Mouse (Mus musculus): ENCODE results near the gene Eid1.

The Eid1 gene

DNA sequence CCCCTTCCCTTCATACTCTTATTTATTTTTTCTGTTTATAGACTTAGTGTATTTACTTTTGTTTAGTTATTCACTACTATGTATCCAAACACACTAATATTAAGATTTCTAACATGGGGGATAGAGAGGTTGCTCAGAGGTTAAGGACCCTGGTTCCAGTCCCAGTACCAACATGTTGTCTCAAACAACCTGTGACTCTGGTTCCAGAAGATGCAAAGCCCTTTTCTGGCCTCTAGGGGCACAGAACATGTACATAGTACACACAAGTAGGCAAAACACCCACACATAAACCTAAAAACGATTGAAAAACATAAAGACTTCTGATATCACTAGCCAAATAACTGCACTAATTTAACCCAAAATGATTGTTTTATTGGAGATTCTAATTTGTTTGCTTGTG lies 2.0 kb upstream of the Eid1 start:
- DNase-seq, result no peak

DNA sequence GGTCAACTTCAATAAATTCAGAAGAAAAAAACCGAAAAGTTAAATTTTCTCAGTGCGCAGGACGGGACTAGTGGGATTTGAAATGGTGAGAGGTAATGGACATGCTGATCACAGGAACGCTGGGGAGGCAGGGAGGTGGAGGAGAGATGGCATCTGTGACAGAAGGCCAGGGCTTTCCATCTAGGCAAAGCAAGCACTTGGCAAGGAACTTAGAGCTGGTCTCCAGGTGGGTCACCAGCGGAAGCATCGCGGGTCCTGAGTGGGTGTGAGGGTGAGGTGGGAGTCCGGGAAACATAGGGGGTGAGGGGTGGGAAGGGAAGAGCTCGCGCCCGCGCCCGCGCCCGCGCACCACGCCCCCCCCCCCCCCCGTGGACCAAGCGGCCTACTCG lies 333 bp upstream of the Eid1 start:
- no peak for DNase-seq

- DNase-seq, result no peak
Measured at GRCm38 (mm10) chr2:125681811-125682210, 8.9 kb downstream of the Eid1 start.

DNA sequence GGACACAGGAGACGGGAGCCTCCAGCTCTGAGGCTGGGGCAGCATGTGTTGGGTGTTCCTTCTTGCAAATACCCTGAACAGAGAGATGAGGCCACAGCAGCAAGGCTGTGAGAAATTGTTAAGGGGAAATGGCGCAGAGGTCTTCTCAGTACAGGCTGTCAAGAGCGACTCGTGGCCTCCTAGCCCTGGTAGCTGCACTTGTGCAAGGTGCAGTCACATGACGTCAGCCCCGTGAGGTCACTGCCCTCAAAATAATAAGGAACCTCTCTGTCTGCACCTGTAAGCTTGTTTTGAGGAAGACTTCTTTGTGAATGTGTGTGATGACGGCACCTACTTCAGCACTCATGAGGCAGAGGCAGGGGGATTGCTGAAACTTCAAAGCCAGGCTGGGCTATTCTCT lies 11.0 kb downstream of the Eid1 start:
- DNase-seq, result no peak

- DNase-seq, result no peak
Measured at GRCm38 (mm10) chr2:125684559-125685440, 11.9 kb downstream of the Eid1 start.

DNA sequence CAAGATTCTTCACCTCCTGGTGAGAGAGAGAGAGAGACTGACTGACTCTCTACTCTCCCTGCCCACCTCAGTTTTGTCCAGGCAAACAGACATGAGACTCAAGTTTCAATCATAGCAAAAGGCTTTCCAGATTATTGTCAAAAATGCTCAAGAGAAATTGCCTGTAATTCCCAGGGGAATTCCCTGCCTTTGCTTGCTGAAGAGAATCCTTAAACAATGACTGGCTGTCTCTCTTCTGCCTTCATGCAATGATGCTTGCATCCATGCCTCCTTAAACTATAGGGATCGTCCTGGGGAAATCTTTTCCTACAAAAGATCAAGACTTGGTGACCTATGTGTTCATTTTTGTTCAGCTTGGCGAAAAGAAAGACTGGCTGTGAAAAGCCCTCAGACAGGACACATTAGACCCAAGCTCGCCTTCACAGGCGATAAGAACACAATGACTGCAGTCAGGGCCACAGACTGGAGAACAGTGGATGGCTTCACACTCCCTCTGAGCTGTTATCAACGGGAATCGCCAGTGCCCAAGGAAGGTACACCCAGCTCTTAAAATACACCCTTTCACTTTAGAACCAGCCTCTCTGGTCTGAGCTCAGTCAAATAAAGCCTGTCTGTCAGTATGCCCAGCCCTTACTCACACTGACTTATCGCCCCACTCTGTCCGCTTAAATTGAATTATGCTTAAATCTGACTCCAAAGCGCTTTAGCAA lies 12.7 kb downstream of the Eid1 start:
- DNase-seq, result no peak

GRCm38 (mm10) chr2:125692010-125692409 lies 19.1 kb downstream of the Eid1 start:
- DNase-seq, result no peak

DNA sequence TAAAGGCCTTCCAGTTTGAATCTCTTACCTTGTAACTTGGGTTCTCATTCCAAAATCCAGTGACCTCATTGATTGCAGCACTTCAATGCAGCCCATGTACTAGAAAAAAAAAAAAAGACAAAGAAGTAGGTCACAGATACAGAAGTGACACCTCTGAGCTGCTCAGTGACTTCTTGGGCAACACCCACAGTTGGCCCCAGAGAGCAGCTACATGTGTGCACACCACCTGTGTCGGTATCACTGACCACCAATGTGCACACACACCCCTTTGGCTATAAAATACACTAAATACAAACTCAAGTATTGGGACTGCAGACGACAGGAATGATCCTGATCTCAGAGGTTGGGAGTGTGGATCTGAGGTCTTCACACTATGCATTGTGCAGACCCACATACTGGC lies 21.9 kb downstream of the Eid1 start:
- no peak for DNase-seq

- no peak for DNase-seq
Measured at GRCm38 (mm10) chr2:125696219-125696618, 23.3 kb downstream of the Eid1 start.

DNA sequence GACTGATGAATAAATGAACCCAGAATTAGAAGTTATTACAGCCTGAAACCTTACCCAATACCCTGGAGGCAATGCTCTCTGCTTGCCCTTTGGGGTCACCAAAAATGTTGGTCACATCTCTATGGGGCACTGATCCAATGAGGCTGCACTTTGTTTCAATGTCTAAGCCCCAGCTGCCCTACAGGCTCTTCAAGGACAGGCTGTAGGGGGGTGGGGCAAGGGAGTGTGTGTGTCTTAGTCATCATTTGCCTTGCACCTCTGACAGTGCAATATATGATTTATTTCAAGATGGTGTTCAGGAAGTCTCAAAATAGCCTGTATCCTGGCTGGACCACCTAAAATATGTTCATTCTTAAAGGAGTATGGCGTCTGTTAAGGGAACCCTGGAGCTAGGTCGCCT lies 28.7 kb downstream of the Eid1 start:
- no peak for DNase-seq

DNA sequence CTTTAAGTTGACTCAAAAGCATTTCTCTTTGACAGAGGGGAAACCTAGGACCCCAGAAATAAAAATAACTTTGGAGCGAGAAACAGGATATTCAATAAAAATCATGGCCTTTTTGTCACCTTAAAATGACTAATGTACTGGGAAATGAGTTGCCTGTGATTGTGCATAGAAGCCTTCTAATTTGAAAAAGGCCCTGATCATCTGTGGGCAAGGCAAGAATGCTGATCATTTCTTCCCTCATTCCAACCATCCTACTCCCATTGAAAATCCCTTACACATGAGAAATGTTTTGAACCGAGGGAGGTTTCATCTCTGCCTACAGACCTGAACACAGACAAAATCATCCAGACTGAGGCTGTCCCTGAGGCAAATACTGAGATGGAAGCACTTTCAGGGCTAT lies 30.0 kb downstream of the Eid1 start:
- DNase-seq, result no peak

DNA sequence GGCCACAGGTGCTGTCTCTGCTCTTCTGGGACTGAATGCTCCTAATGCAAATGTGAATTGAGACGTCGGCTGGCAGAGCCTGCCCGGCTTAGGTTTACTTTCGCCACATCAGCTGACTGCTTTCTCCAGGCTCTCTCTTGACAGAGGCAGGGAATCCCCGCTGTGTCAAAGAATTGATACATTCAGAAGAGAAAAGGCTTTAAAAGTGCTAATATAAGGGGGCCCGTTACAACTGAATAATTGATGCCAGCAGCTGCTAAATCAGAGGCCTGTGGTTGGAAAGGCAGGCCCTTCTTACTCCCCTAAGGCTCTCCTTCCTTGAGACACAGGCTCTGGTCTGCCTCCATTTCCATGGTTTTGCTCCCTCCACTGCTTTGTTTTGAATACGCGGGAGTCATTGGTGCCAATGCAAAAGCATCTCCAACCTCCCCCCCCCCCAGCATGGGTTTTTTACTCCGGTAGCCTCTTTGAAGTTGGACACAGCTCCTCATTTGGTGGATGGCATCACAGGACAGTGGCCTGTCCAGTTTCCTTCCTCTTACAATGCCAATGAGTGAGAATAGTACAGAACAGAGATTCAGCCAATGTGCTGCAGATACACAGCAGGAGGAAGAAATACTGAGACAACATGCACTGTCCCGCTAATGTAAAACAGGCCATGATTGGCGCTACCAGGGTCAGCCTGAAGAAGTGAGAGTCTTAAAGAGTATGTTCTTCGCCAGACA lies 32.2 kb downstream of the Eid1 start:
- DNase-seq, result no peak

DNA sequence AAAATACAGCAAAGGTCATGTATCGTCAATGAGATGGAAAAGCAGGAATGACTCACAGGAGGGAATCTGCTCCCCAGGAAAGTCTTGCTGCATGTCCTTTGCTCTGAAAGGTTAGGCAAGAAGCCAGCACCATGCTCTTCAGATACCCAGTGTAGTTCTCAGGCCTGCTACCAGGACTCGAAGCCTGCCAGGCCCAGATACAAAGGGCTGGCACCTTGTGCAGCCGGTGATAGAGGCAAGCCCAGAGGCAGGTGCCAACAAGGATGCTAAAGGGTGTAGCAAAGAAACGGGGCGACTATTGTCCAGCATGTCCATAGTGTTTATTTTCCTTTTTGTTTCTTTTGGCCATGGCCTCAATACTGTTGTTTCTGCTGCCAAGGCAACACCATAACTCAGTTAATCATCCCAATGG lies 33.6 kb downstream of the Eid1 start:
- no peak for DNase-seq

DNA sequence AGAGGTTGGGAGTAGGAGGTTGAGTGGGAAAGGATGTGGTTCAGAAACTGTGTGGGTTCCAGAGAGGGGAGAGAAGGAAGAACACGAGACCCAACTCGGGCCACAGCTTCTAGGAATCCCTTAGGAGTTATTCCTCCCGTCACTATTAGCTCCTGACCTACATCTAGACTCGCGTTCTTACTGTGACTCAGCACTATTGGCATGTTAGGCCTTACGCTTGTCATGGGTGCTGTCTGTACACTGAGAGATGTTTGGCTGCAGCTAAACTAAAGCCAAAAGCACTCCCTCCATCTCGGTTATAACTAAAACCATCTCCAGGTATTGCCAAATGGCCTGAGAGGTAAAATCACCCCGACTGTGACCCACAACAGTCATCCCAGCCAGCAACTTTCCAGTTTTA lies 43.7 kb downstream of the Eid1 start:
- DNase-seq, result no peak

DNA sequence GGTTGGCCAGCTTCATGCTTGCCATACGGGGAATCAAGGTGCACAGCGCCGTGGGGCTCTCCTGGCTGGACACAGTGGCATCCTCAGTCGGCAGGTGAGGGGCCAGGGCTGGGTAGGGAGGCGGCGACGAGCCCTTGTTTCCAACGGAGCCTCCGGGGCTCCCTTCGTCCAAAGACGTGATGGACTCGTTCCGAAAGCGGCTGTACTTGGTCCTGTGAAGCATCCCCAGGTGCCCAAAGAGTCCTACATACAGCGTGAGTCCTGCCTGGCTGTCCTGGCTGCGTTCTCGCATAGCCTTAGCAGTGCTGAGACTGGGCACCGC lies 50.2 kb downstream of the Eid1 start:
- no peak for DNase-seq

GRCm38 (mm10) chr2:125723408-125724085 lies 50.7 kb downstream of the Eid1 start:
- peak in 1 of 2 experiments; percentile 30 for DNase-seq

DNA sequence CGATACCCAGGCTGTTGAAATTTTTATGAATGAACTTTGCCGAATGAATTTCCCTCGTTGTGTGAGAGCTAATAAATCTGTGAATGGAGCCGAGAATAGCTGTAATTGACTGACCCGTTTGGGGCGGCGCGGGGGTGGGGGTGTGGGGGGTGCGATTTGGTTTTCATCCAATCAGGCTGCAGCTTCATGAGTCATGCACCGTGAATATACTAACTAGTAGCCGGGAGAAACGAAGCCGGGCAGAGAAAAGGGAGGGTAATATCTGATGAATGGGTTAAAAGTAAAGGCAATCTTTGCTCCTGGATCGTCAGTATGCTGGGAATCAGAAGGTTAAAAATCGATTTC lies 51.2 kb downstream of the Eid1 start, which contains the start of gene Shc4:
TSS of gene Shc4 (minus strand) at position 63 of the 345 bp plus-strand sequence.
- DNase-seq, result no peak
